Mouse (Mus musculus): ENCODE data around the gene Tbc1d2b. TPM values are rescaled to one million over a fixed set of nuclear protein-coding genes. Genes with fewer than 3 reads are reported as not detected.

The Tbc1d2b gene
- polyA plus RNA-seq, 1 experiment from 2014 or later: 23.4 TPM

DNA sequence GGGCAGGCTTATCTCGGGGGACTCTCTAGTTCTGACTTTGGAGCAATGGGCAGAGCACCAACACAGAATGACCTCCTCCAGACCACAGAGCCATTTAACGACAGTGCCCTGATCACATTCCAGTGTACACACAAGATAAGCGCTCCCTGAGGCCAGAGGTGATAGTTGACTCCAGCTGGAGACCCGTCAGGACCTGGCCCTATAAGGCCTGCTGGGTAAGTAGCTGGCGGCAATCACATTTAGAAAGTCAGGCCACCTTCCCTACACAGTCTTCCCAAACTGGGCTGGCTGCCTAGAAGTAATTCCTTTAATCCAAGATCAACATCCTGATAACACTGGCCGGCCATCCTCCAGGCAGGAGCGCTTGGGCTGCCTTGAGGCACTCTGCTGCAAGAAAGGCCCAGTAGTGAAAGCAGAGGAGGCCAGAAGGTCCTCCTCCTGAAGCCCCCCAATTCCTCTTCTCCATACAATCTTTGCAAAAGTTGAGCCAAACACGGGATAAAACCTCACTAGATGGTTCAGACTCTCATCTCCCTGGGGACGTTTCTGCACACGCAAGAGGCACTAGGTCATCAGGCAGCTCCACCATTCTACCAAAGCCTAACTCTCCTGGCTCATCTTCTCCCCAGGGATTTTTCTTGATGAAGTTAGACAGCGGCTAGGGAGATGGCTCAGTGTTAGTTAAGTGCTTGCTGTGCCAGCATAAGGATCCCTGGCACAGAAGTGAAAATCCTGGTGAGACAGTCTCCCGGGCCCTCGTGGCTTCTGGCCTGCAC lies 9.8 kb downstream of the Tbc1d2b start:
- ATAC-seq (ENCODE audit: low read depth): no peak
- DNase-seq (ENCODE audit: low spot score): peak; percentile 41
- Histone ChIP-seq H3K27me3 (replicated peaks; ENCODE audit: control insufficient read depth, insufficient read depth, low read length) (no peaks in the 10 kb centered on the region), H3K4me2 (ENCODE audit: low read depth, low read length) (no peak overlapping the region), H3K4me3 (ENCODE audit: low read depth, low read length) (no peak overlapping the region), H3K4me1 (ENCODE audit: control insufficient read depth, insufficient read depth, low read length) (peaks cover 10% of the 10 kb centered on the region; the same call in 1 of the 2 replicates), H3K9me3 (ENCODE audit: control insufficient read depth, low read length) (no peaks in the 10 kb centered on the region), H3K9ac (ENCODE audit: low read depth, low read length) (no peak overlapping the region), H3K27ac (replicated peaks; ENCODE audit: low read depth, low read length) (no peak overlapping the region), H3K36me3 (ENCODE audit: control insufficient read depth, insufficient read depth, low read length) (no peaks in the 10 kb centered on the region)
- WGBS: 57% methylated on average over 13 of the region's 13 CpGs

DNA sequence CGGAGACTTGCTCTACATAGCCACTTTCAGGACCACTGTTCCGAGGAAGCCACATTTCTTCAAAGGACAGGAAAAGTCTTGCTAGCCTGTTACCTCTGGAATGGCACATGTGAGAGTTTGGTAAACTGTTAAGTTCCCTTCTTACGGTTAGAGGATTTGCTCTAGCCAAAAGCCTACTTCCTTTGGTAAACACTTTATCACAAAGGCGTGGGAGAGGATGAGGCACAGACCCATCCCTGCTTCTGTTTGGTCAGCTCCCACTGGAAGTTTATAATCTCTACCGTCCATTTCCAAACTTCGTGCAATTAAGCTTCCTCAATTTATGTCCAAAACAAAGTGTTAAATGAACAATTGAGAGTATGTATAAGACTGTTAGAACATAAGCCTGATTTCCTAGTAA lies 10.5 kb downstream of the Tbc1d2b start:
- ATAC-seq (ENCODE audit: low read depth) (no peak), DNase-seq (ENCODE audit: low spot score) (no peak)
- Histone ChIP-seq H3K9ac (ENCODE audit: low read depth, low read length) (no peak overlapping the region), H3K4me2 (ENCODE audit: low read depth, low read length) (no peak overlapping the region), H3K4me1 (ENCODE audit: control insufficient read depth, insufficient read depth, low read length) (peaks cover 10% of the 10 kb centered on the region; the same call in 1 of the 2 replicates), H3K4me3 (ENCODE audit: low read depth, low read length) (no peak overlapping the region), H3K27ac (replicated peaks; ENCODE audit: low read depth, low read length) (no peak overlapping the region), H3K36me3 (ENCODE audit: control insufficient read depth, insufficient read depth, low read length) (no peaks in the 10 kb centered on the region), H3K9me3 (ENCODE audit: control insufficient read depth, low read length) (no peaks in the 10 kb centered on the region), H3K27me3 (replicated peaks; ENCODE audit: control insufficient read depth, insufficient read depth, low read length) (no peaks in the 10 kb centered on the region)
- 81% methylated on average over 6 of the region's 6 CpGs for WGBS

GRCm38 (mm10) chr9:90259400-90259950 lies 11.1 kb downstream of the Tbc1d2b start:
- ATAC-seq (ENCODE audit: low read depth) (no peak), DNase-seq (ENCODE audit: low spot score) (no peak)
- no peak overlapping the region for H3K4me2 ChIP-seq (ENCODE audit: low read depth, low read length)
- WGBS: 76% methylated on average over 12 of the region's 12 CpGs
- no peaks in the 10 kb centered on the region for H3K36me3 ChIP-seq (ENCODE audit: control insufficient read depth, insufficient read depth, low read length)
- no peaks in the 10 kb centered on the region for H3K27me3 ChIP-seq (replicated peaks; ENCODE audit: control insufficient read depth, insufficient read depth, low read length)
- H3K27ac ChIP-seq (replicated peaks; ENCODE audit: low read depth, low read length): no peak overlapping the region
- H3K9me3 ChIP-seq (ENCODE audit: control insufficient read depth, low read length): no peaks in the 10 kb centered on the region
- peaks cover 10% of the 10 kb centered on the region; the same call in 1 of the 2 replicates for H3K4me1 ChIP-seq (ENCODE audit: control insufficient read depth, insufficient read depth, low read length)
- H3K4me3 ChIP-seq (ENCODE audit: low read depth, low read length): no peak overlapping the region
- no peak overlapping the region for H3K9ac ChIP-seq (ENCODE audit: low read depth, low read length)

DNA sequence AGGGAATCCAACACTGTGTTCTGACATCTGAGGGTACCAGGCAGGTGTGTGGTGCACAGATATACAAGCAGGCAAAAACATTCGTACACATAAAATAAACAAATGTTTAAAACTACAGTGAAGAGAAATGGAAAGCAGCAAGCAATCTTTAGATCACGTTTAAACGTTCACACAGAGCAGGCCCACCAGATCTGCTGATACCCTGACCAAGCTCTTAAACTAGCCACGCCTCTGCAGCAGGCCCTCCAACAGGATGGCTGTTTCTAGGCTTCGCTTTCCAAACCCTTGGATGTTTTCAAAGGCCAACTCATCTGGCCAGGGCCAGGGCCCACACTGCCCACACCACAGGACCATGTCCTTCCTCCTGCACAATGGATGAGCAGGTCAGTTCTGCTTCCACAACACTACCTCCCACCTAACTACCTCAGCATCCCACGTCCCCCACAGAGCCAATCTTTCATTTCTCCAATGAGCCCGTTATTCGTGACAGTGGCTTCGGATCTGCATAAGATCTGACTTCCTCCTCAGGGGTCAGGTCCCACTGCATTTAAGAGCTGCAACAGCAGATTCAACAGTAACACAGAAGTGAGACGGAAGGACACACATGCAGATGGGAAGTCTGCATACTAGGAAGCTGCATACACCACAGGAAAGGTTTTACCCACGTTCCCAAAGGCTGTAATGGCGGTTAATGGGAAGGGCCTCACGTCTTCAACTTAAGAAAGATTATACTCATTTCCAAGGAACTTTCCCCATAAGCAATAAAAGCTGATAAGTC lies 12.7 kb downstream of the Tbc1d2b start:
- ATAC-seq (ENCODE audit: low read depth) (no peak), DNase-seq (ENCODE audit: low spot score) (no peak)
- 84% methylated on average over 13 of the region's 13 CpGs for WGBS
- Histone ChIP-seq H3K9ac (ENCODE audit: low read depth, low read length) (no peak overlapping the region), H3K9me3 (ENCODE audit: control insufficient read depth, low read length) (no peaks in the 10 kb centered on the region), H3K36me3 (ENCODE audit: control insufficient read depth, insufficient read depth, low read length) (no peaks in the 10 kb centered on the region), H3K27ac (replicated peaks; ENCODE audit: low read depth, low read length) (no peak overlapping the region), H3K4me3 (ENCODE audit: low read depth, low read length) (no peak overlapping the region), H3K4me1 (ENCODE audit: control insufficient read depth, insufficient read depth, low read length) (peaks cover 10% of the 10 kb centered on the region; the same call in 1 of the 2 replicates), H3K27me3 (replicated peaks; ENCODE audit: control insufficient read depth, insufficient read depth, low read length) (no peaks in the 10 kb centered on the region), H3K4me2 (ENCODE audit: low read depth, low read length) (no peak overlapping the region)

DNA sequence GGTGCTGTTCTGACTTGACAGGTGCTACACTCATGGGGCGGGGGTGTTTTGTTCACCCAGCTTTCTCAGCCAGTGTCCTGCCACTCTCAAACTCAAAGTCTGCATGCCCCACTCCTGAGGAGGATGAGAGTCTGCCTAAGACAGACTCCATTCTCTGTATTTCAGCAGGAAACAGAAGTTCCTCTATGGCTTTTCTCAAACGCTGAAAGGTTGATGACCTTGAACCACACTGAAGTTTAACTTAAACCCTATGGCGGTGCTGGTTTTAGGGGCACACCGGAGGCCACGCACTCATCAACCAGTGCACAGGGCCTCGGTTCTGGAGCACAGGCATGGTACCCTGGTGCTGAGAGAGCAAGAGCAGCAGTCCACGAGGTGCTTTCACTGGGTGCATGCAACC lies 13.4 kb downstream of the Tbc1d2b start:
- Histone ChIP-seq H3K4me2 (ENCODE audit: low read depth, low read length) (no peak overlapping the region), H3K27ac (replicated peaks; ENCODE audit: low read depth, low read length) (no peak overlapping the region), H3K9me3 (ENCODE audit: control insufficient read depth, low read length) (no peaks in the 10 kb centered on the region), H3K27me3 (replicated peaks; ENCODE audit: control insufficient read depth, insufficient read depth, low read length) (no peaks in the 10 kb centered on the region), H3K4me1 (ENCODE audit: control insufficient read depth, insufficient read depth, low read length) (peaks cover 10% of the 10 kb centered on the region; the same call in 1 of the 2 replicates), H3K9ac (ENCODE audit: low read depth, low read length) (no peak overlapping the region), H3K4me3 (ENCODE audit: low read depth, low read length) (no peak overlapping the region), H3K36me3 (ENCODE audit: control insufficient read depth, insufficient read depth, low read length) (no peaks in the 10 kb centered on the region)
- ATAC-seq (ENCODE audit: low read depth) (no peak), DNase-seq (ENCODE audit: low spot score) (no peak)
- 81% methylated on average over 7 of the region's 7 CpGs for WGBS

DNA sequence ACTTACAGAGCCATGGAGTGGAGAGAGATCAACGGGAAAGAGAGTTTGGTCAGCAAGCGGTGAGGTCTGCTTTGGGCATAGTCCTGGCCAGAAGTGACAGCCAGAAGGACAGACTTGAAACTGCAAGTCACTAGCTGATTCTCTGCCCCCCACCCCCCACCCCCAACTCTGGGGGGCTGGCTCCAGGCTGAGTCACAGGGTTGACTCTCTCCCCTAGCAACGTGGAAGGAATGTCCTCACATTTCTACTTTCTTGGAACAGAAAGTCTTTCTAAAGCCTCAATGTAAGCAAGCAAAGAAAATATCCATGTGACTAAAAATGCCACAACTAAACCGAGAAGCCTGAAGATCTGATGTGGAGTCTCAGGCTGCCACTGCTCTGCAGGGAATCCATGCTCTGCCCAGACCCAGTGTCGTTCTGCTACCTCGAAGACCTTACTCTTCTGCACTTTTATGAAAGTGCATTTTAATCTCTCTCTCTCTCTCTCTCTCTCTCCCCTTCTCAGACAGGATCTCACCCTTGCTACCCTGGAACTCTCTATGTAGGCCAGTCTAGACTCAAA lies 14.7 kb downstream of the Tbc1d2b start:
- ATAC-seq (ENCODE audit: low read depth) (no peak), DNase-seq (ENCODE audit: low spot score) (peak; percentile 43)
- no peaks in the 10 kb centered on the region for H3K36me3 ChIP-seq (ENCODE audit: control insufficient read depth, insufficient read depth, low read length)
- WGBS: 50% methylated on average over 6 of the region's 6 CpGs
- H3K4me2 ChIP-seq (ENCODE audit: low read depth, low read length): no peak overlapping the region
- no peaks in the 10 kb centered on the region for H3K27me3 ChIP-seq (replicated peaks; ENCODE audit: control insufficient read depth, insufficient read depth, low read length)
- no peak overlapping the region for H3K27ac ChIP-seq (replicated peaks; ENCODE audit: low read depth, low read length)
- H3K9me3 ChIP-seq (ENCODE audit: control insufficient read depth, low read length): no peaks in the 10 kb centered on the region
- no peak overlapping the region for H3K9ac ChIP-seq (ENCODE audit: low read depth, low read length)
- H3K4me1 ChIP-seq (ENCODE audit: control insufficient read depth, insufficient read depth, low read length): peaks cover 5% of the 10 kb centered on the region; the same call in 1 of the 2 replicates
- no peak overlapping the region for H3K4me3 ChIP-seq (ENCODE audit: low read depth, low read length)

DNA sequence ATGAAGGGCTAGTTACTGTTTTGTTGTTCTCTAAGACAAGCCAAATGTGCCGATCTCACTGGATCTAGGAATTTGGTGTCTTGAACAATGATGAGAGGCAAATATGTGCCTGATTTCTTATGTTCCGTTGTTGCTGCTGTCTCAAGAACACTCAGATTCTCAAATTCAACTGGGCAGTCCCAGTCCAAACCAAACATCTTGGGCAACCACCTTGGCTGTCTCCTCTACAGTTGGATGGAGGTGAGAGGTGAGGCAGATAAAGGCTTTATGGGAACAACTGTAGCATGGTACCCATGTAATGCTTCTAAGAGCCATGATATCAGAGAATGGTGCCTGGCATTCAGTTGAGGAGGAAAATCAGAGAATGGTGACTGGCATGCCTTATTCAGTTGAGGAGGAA lies 17.4 kb downstream of the Tbc1d2b start:
- WGBS: 84% methylated on average over 2 of the region's 2 CpGs
- Histone ChIP-seq H3K4me3 (ENCODE audit: low read depth, low read length) (no peak overlapping the region), H3K27ac (replicated peaks; ENCODE audit: low read depth, low read length) (no peak overlapping the region), H3K9me3 (ENCODE audit: control insufficient read depth, low read length) (no peaks in the 10 kb centered on the region), H3K27me3 (replicated peaks; ENCODE audit: control insufficient read depth, insufficient read depth, low read length) (no peaks in the 10 kb centered on the region), H3K4me1 (ENCODE audit: control insufficient read depth, insufficient read depth, low read length) (no peaks in the 10 kb centered on the region), H3K9ac (ENCODE audit: low read depth, low read length) (no peak overlapping the region), H3K4me2 (ENCODE audit: low read depth, low read length) (no peak overlapping the region), H3K36me3 (ENCODE audit: control insufficient read depth, insufficient read depth, low read length) (peaks cover 10% of the 10 kb centered on the region; the same call in 1 of the 2 replicates)
- ATAC-seq (ENCODE audit: low read depth) (no peak), DNase-seq (ENCODE audit: low spot score) (no peak)

DNA sequence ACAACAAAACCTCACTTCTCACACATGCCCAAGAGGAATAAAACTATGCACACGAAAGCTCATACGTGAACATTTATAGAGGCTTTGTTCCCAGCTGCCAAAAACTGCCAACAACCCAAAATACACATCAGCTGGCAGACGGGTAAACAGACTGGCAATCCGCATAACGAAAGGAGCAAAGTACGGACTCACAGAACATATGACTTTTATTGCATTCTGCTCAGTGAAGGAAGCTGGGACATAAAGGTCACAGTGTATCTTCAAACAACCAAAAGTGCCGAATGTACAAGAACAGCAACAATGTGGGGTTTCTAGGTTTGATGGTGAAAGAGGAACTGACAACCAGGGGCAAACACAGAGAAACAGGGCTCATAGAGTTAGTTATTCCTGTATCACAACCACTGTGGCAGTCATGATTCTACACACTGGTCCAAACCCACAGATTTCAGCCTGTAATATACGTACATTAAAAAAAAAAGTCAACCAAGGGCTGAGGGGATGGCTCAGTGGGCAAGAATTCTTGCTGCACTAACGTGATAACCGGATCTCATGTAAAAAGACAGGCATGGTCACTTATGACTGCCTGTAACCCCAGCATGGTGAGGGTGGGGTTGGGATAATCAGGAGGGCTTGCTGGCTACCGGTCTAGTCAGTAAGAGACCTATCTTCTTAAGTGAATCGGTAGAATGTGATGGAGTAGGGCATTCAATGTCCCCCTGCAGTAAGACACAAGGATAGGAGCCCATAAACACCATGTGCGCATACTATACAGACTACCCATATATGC lies 19.4 kb downstream of the Tbc1d2b start:
- DNase-seq (ENCODE audit: low spot score): no peak
- no peak overlapping the region for H3K27ac ChIP-seq (replicated peaks; ENCODE audit: low read depth, low read length)
- H3K4me2 ChIP-seq (ENCODE audit: low read depth, low read length): no peak overlapping the region
- H3K36me3 ChIP-seq (ENCODE audit: control insufficient read depth, insufficient read depth, low read length): peaks cover 26% of the 10 kb centered on the region
- no peak overlapping the region for H3K9ac ChIP-seq (ENCODE audit: low read depth, low read length)
- H3K4me1 ChIP-seq (ENCODE audit: control insufficient read depth, insufficient read depth, low read length): no peaks in the 10 kb centered on the region
- H3K4me3 ChIP-seq (ENCODE audit: low read depth, low read length): no peak overlapping the region
- no peaks in the 10 kb centered on the region for H3K9me3 ChIP-seq (ENCODE audit: control insufficient read depth, low read length)
- no peaks in the 10 kb centered on the region for H3K27me3 ChIP-seq (replicated peaks; ENCODE audit: control insufficient read depth, insufficient read depth, low read length)
- ATAC-seq (ENCODE audit: low read depth): no peak
- 83% methylated on average over 13 of the region's 13 CpGs for WGBS
